Mouse (Mus musculus) cerebellum, adult 18-20 months (tissue): ENCODE measurements around the gene Zfp341.

Source experiments
- DNase-seq, 2 experiments: peaks; one replicate each; pipeline ENCODE4 v3.0.0; 2021

Gene Zfp341

GRCm38 (mm10) chr2:154589051-154589450 lies 24.0 kb upstream of the Zfp341 start:
- no peak for DNase-seq

GRCm38 (mm10) chr2:154591239-154591638 lies 21.9 kb upstream of the Zfp341 start:
- DNase-seq = no peak

GRCm38 (mm10) chr2:154593025-154593424 lies 20.1 kb upstream of the Zfp341 start:
- DNase-seq = peak; percentile 31 to 42

- no peak for DNase-seq
These were observed 17.3 kb upstream of the Zfp341 start for GRCm38 (mm10) chr2:154595775-154596174.

GRCm38 (mm10) chr2:154597399-154597798 lies 15.7 kb upstream of the Zfp341 start:
- no peak for DNase-seq

GRCm38 (mm10) chr2:154600586-154600985 lies 12.5 kb upstream of the Zfp341 start:
- no peak for DNase-seq

GRCm38 (mm10) chr2:154601324-154601723 lies 11.8 kb upstream of the Zfp341 start:
- no peak for DNase-seq

- no peak for DNase-seq
These were observed 10.0 kb upstream of the Zfp341 start for GRCm38 (mm10) chr2:154603007-154603637.

GRCm38 (mm10) chr2:154603638-154604153 lies 9.4 kb upstream of the Zfp341 start, which contains the start of gene Pxmp4:
Gene Pxmp4, minus strand, starts transcription at chr2:154603708.
- DNase-seq = peak; percentile 99

GRCm38 (mm10) chr2:154604156-154604555 lies 8.9 kb upstream of the Zfp341 start:
- no peak for DNase-seq

- DNase-seq = no peak
These were observed 6.1 kb upstream of the Zfp341 start for GRCm38 (mm10) chr2:154606965-154607364.

- no peak for DNase-seq
These were observed 3.9 kb upstream of the Zfp341 start for GRCm38 (mm10) chr2:154609050-154609767.

- peak; percentile 62 to 66 for DNase-seq
These were observed 1.9 kb downstream of the Zfp341 start for GRCm38 (mm10) chr2:154614841-154615576.

GRCm38 (mm10) chr2:154615674-154616073 lies 2.6 kb downstream of the Zfp341 start:
- DNase-seq = no peak

- DNase-seq = no peak
These were observed 4.0 kb downstream of the Zfp341 start for GRCm38 (mm10) chr2:154617061-154617460.

- no peak for DNase-seq
These were observed 8.6 kb downstream of the Zfp341 start for GRCm38 (mm10) chr2:154621684-154622083.

- no peak for DNase-seq
These were observed 11.0 kb downstream of the Zfp341 start for GRCm38 (mm10) chr2:154624137-154624536.

GRCm38 (mm10) chr2:154630531-154630930 lies 17.4 kb downstream of the Zfp341 start:
- no peak for DNase-seq

GRCm38 (mm10) chr2:154632203-154632780 lies 19.2 kb downstream of the Zfp341 start:
- DNase-seq = no peak

GRCm38 (mm10) chr2:154633039-154633742 lies 20.1 kb downstream of the Zfp341 start:
- DNase-seq = no peak

GRCm38 (mm10) chr2:154633876-154634644 lies 21.0 kb downstream of the Zfp341 start:
- no peak for DNase-seq

- DNase-seq = no peak
These were observed 22.7 kb downstream of the Zfp341 start for GRCm38 (mm10) chr2:154635826-154636225.
